Mouse (Mus musculus): ENCODE results near the gene Sfmbt1.

DNA sequence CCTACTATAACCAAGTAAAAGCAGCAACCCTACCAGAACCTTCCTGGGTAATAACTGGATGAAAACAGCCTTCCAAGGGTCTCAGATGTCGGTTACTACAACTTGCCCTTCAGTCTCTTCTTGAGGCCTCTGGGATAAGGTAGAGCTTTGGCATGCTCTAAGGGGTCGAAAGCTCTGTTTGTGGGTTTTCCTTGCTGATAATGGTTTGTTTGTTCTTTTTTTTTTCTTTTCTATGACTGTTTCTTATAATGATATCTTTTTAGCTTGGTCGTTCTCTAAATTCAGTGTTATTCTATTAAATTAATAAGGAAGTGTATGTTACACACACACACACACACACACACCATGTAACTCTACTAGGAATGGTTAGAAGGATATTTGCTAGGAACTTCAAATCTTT lies 42.6 kb downstream of the Sfmbt1 start:
- TF ChIP-seq EP300 (IDR thresholded peaks at IDR 0.05; ENCODE audit: low read depth in 1 of 2, low read length in 2 of 2), result peak in 1 of 2 experiments; percentile 53; a peak in 2 of 4 replicates
- no peak for TF ChIP-seq POLR2A (IDR thresholded peaks at IDR 0.05; ENCODE audit: control insufficient read depth in 1 of 2, insufficient read depth in 1 of 2, low read depth in 1 of 2, low read length in 2 of 2, poor library complexity in 1 of 2)
- no peak for TF ChIP-seq USF2 (IDR thresholded peaks at IDR 0.05; ENCODE audit: borderline replicate concordance in 1 of 2, insufficient read depth in 1 of 2, low read depth in 1 of 2, low read length in 2 of 2)
- TF ChIP-seq MEF2A (IDR thresholded peaks at IDR 0.05; ENCODE audit: extremely low read depth, insufficient replicate concordance, low read depth, low read length, poor library complexity, severe bottlenecking), result no peak
- peak; percentile 84 for TF ChIP-seq ZNF384 (IDR thresholded peaks at IDR 0.05; ENCODE audit: low read depth, low read length)
- TF ChIP-seq MAFK (IDR thresholded peaks at IDR 0.05; ENCODE audit: borderline replicate concordance, low read depth, low read length), result no peak
- TF ChIP-seq TAL1 (IDR thresholded peaks at IDR 0.05; ENCODE audit: low read length), result no peak
- no peak for TF ChIP-seq ZC3H11A (IDR thresholded peaks at IDR 0.05; ENCODE audit: low read depth, low read length)
- no peak for TF ChIP-seq MAX (IDR thresholded peaks at IDR 0.05; ENCODE audit: low read length)
- TF ChIP-seq CTCF (IDR thresholded peaks at IDR 0.05 in 2 of 3, conservative IDR thresholded peaks at IDR 0.05 in 1 of 3; ENCODE audit: control insufficient read depth in 1 of 3, insufficient read depth in 1 of 3, low read depth in 2 of 3, low read length in 3 of 3, poor library complexity in 1 of 3, severe bottlenecking in 1 of 3), result no peak
- no peak for TF ChIP-seq TCF12 (IDR thresholded peaks at IDR 0.05; ENCODE audit: low read depth, low read length)
- no peak for TF ChIP-seq MXI1 (IDR thresholded peaks at IDR 0.05; ENCODE audit: low read depth, low read length)
- 0 out of 2 replicates have a peak, but pooled peaks have one; percentile 16 for TF ChIP-seq GATA1 (IDR thresholded peaks at IDR 0.05; ENCODE audit: low read depth, low read length)

Data from MEL (cell line).